Mouse (Mus musculus): ENCODE measurements around the gene Afmid. TPM values are rescaled to one million over a fixed set of nuclear protein-coding genes. Genes with fewer than 3 reads are reported as not detected.
"Not testable (repeated sequence)": the region's sequence is repeated elsewhere in the genome, so short reads cannot be mapped to it uniquely, and the experiment has no call there.

Afmid gene
- total RNA-seq, 4 experiments from 2014 or later, result 5.1 to 17.0 (median 10.2) TPM

- DNase-seq, result peak; percentile 73
Measured at GRCm38 (mm10) chr11:117824060-117824969, 1.4 kb upstream of the Afmid start.

DNA sequence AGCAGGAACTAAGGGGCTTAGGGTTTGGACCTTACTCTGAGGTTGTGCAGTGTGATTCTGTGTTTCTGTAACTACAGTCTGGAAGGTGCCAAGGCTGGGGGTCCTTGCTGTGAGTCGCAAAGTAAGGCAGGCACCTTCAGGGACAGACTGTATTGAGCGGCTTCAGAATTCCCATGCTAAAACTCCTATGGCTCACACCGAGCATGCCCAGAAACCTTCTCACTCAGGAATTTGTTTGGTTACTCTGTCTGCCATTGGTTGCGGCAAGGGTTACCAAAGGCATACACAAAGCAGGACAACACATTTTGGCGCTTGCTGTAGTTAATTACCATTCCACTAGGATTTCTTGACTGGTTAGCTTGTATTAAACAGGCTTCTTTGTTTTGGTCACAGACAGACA is 440 bp downstream of the Afmid start:
- DNase-seq, result no peak

DNA sequence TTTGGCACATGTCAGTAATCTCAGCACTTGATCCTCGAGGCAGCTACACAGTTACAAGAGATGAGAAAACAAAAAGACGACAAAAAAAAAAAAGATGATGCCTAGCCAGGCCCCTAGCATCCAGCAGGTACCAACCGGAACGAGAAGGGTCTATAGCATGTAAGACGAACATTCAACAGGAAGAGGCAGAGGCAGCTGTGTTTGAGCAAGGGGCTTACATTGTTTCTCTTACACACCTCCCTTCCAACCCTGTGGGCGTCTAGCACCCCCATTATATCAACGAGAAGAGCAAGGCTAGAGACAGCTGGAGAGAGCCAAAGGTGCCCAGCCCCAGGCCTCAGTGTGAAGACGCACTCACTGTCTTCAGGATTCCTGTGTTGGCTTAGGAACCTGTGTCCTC is 1.2 kb downstream of the Afmid start:
- DNase-seq, result no peak

DNA sequence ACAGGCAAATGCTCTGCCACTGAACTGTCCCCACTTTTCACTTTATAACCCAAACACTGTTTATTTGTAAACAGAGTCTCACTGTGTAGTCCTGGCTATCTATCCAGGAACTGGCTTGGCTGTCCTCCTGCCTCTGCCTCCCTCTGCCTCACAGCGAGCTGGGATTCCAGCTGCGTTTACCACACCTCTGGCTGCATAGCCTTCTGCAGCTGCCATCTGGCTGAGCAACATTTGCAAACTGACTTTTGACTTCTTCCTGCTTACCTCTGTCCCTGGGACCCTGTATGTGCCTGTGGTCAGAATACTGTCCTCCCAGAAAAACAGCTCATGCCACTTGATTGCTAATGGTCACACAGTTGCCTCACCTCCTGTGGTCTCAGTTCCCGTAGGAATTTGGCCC is 1.7 kb downstream of the Afmid start:
- no peak for DNase-seq

- DNase-seq, result no peak
Measured at GRCm38 (mm10) chr11:117828149-117828887, 2.6 kb downstream of the Afmid start.

DNA sequence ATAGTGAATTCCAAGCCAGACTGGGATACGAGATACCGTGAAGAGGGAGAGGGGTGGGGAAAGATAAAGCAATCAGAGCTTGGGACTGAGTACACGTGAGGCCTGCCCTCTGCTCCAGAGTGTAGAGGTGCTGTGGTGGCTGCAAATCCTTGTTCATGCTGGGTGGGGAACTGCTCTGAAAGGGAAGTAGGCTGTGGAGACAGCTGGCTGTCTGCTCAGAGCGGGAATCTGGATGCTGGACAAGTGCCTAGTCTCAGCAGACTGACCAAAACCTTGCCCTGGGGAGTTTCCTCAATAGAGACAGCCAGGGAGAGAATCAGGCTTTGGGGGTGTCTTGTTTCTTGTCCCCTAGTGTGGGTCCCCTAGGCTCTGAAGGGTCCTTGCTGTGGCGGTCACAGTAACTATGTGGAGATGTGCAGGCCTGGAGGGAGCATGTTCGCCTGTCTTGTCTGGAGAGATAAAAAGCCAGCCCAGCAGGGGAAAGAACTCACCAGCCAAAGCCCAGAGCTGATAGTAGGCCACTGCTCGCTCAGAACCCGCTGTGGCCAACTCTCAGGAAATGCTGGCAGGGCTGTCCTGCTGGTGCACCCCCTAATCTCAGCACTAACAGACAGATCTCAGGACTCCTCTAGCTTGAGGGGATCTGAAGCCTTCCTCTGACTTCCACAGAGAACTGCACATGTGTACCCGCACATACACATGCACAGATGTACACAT is 3.3 kb downstream of the Afmid start:
- no peak for DNase-seq

- no peak for DNase-seq
Measured at GRCm38 (mm10) chr11:117829671-117830215, 4.0 kb downstream of the Afmid start.

DNA sequence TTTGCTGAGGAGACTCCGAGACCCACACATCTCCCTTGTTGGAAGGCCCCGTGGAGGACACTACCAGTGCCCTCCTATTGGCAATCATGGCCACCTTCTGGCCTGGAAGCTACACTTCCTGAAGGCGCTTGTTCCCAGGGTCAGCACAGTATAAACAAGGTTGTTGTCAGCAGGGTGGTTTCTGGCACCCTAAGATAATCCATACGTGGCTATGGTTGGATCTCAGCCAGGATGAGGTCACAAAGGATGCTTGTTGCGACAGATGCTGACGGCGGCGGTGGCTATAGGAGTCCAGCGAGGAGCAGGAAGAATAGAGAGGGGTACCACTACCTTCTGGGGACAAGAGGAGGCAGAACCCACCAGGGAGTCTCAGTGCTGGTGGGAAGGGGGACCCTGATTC is 4.7 kb downstream of the Afmid start:
- no peak for DNase-seq

DNA sequence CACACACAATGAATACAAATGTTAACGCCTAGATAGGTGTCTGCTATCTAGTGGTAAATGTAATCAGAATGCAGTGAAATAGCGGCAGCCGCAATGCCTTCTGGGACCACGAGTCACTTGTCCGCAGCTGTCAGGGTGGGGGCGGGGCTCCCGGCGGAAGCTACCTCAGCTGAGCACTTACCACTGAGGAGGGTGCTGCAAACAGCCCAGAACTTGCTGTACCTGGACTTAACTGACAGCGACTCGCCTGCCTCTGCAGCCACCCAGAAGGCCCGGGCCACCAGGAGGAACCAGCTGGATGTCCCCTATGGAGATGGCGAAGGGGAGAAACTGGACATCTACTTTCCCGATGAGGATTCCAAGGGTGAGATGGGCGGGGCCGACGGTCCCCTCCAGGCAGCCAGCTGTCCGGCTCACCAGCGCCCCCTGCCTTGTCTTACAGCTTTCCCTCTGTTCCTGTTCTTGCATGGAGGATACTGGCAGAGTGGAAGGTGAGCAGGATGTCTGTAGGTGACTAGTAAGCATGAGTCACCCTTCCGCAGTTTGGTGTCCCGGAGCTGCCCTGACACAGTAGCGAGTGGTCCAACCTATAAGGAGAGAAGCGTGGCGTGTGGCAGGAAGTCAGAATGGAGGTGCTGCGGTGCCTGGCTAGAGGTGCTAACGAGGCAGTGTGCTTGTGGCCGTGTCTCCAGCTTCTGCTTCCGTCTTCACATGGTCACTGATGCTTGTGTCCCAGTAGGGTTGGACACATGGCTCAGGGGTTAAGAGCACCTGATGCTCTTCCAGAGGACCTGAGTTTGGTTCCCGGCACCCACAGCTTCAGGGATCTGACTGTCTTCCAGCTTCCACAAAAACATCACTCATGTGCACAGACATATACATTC is 6.6 kb downstream of the Afmid start:
- peak; percentile 43 for DNase-seq

- DNase-seq, result not testable (repeated sequence)
Measured at GRCm38 (mm10) chr11:117833509-117833908, 7.8 kb downstream of the Afmid start.

DNA sequence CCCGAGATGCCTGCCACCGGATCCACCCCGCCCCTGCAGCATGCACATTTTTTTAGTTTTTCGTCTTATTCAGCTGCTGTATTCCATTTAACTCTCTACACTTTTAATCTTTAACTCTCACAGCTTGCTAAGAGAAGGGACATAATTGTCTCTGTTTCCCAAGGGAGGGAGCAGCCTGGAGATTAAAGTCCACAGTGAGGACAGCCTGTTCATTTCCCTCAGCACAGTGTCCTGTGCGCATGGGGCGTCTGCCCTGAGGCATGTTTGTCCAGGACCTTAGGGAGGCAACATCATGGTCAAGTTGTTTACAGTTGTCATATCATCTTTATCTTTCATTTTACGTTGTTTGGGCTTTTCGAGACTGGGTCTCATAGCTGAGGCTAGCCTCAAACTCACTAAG is 8.4 kb downstream of the Afmid start:
- no peak for DNase-seq

GRCm38 (mm10) chr11:117836306-117836705 is 10.6 kb downstream of the Afmid start:
- DNase-seq, result no peak

GRCm38 (mm10) chr11:117838572-117838971 is 12.8 kb downstream of the Afmid start:
- no peak for DNase-seq

DNA sequence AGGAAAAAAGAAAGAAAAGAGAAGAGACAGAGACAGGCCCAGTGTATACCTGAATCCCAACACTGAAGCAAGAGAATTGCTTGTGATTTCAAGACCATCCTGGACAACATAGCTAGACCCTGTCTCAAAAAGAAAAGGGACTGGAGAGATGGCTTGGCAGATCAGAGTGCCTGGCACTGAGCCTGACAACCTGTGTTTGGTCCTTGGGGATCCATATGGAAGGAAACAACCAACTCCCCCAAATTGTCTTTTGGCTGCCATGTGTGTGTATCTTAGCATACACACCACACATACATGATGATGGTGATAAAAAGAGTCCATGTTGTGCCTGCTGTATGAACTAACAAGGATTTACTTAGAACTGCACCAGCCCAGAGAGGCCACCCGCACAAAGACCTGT is 13.3 kb downstream of the Afmid start:
- DNase-seq, result no peak

DNA sequence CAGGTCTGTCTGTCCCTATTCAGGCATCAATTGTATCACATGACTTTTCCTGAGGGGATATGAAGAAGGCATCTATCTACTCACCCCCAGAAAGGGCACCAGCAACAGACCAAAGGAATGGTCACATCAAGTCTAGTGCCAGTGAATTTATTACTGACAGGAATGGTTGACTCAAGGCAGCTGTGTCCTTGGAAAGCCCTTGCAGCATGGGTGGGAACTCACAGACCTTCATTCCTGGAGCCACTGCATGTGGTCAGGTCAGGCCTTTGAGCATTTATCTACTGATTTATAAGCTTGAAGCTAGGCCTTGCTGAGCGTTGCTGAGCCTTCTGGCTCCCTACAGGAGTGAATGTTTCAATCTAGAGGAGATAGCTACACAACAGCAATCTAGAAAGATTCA is 15.2 kb downstream of the Afmid start:
- peak; percentile 57 for DNase-seq

- DNase-seq, result no peak
Measured at GRCm38 (mm10) chr11:117843434-117843833, 17.7 kb downstream of the Afmid start.

DNA sequence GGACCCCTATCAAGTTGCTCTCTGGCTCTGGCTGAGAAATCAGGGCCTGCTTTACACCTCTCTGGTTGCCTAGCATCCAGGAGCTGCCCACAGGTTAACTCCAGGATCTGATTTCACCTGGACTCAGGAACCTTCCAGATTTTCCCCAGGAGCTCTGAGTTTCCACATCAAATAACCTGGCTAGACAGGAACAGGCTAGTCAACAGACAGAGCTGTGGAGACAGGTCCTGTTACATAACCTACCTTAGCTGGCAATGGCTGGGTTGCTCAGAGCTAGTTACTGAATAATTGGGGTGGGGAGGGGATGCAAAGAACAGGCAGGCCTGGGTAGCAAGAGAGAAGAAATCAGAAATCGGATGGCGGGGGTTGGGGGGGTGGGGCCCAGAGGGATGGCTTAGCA is 19.3 kb downstream of the Afmid start:
- no peak for DNase-seq

- no peak for DNase-seq
Measured at GRCm38 (mm10) chr11:117845651-117846050, 19.9 kb downstream of the Afmid start.

DNA sequence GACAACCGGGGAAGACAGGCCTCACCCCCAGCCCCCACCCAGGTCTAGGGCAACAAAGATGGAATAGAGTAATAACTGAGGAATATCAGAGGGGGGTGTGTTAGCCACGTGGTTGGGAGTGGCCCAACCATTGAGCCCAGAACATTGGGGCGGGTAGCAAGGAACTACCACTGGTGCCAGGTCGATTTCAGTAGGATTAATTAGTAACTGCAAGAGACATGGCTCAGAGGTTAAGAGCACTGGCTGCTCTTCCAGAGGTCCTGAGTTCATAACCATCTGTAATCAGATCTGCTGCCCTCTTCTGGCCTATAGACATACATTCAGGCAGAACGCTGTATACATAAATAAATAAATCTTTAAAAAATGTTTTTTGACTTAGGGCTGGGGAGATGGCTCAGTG is 20.9 kb downstream of the Afmid start:
- DNase-seq, result no peak

DNA sequence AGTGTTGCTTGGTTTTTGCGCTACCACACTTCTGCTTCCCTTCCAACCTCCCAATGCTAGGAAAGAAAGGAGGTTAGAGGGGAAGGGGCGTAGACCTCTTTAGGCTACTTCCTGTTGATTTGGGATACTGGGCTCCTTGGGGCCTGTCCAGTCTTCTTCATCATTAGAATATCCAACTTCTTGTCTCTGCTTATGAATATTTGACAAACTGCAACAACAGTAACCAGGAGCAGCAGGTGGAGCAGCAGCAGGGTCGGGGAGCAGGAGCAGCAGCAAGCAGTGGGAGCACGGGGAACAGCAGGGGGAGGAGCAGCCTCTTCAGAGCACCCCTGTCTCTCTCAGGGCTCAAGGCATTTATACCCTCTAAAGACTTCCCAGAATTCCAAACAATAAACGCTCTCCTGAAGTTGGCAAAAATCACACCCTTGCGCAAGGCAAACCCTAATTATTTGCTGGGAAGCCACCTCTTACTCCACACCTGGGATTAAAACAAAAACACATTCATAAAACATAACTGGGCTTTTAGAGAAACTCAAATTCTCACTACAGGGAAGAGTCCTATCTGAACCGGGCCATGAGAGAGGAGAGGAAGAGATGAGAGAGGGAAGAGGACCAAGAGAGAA is 22.0 kb downstream of the Afmid start:
- no peak for DNase-seq

DNA sequence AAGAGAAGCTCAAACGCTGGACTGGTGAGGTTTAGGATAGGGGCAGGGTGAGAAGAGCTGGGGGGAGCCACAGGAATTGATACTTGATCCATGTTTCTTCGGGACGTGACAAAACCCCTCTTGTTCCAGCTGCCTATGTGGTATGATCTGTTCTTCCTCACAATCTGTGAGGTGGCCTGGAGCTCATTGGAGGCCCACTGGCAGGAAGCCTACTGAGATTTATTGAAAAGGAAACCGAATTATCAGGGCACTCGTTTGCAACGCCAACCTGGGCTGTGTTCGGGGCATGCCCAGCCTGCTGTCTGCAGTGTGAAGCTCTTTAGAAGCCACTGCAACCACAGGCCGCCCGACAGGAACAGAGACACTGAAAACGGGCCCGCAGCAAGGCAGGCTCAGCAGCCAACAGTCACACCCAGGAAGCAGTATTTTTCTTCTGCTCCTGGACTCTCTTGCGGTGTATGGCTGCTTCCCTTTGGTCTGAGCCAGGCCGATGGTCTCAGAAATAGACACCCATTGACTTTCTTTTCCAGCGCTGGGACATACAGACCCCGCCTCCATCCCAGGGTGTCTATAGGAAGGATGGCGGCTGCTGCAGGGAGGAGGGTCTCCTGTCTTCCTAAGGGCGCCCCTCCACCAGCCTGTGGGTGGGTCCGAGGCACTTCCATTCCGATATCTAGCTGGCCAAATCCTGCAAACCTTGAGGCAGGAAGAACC is 22.7 kb downstream of the Afmid start:
- DNase-seq, result no peak
